Mouse (Mus musculus) splenic B cell, adult 2 months (primary cell): ENCODE data around the gene Tfip11.

Source experiments
- DNase-seq: peaks from one replicate; pipeline ENCODE4 v3.0.0-alpha.2; 2011; ENCODE audit warnings: low read depth, low spot score
- H3K27me3 ChIP-seq: 2 replicates; pipeline ENCODE4 v1.6.1; 2012; ENCODE audit warnings: mild to moderate bottlenecking, low read length, moderate library complexity, mixed read lengths; ENCODE audit not compliant: control insufficient read depth, poor library complexity, insufficient read depth, severe bottlenecking
- H3K36me3 ChIP-seq: 2 replicates; pipeline ENCODE4 v1.6.1; 2012; ENCODE audit warnings: mild to moderate bottlenecking, low read length, moderate library complexity, mixed read lengths; ENCODE audit not compliant: control insufficient read depth, poor library complexity, insufficient read depth, severe bottlenecking

Gene Tfip11

GRCm38 (mm10) chr5:112286608-112286983 lies 39.6 kb upstream of the Tfip11 start:
- Histone ChIP-seq H3K27me3 (no peaks in the 10 kb centered on the region), H3K36me3 (no peaks in the 10 kb centered on the region)
- peak; percentile 65 for DNase-seq

GRCm38 (mm10) chr5:112286984-112287641 lies 39.0 kb upstream of the Tfip11 start:
- H3K36me3 ChIP-seq = no peaks in the 10 kb centered on the region
- peak; percentile 90 for DNase-seq
- H3K27me3 ChIP-seq = no peaks in the 10 kb centered on the region

DNA sequence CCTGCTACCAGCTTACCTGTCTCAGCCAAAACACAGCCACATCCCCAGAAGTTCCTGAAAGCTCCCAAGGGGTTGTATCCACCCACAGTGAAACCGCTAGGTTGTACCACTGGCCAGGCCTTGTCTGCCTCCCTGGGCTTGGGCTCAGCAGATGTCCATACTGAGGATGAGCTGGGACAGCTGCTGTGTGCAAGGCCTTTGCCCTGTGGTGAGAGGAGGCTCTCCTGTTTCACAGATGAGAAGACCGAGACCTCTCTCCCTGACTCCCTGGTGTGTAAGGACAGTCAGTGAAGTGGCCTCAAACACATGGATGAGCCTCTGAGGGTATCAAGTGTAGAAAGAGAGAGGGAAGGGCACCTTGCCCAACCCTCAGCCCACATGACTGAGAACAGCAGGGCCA lies 38.5 kb upstream of the Tfip11 start:
- Histone ChIP-seq H3K27me3 (no peaks in the 10 kb centered on the region), H3K36me3 (no peaks in the 10 kb centered on the region)
- no peak for DNase-seq

GRCm38 (mm10) chr5:112288193-112289141 lies 37.7 kb upstream of the Tfip11 start:
- Histone ChIP-seq H3K27me3 (no peaks in the 10 kb centered on the region), H3K36me3 (no peaks in the 10 kb centered on the region)
- DNase-seq = no peak

- DNase-seq = no peak
- Histone ChIP-seq H3K36me3 (no peaks in the 10 kb centered on the region), H3K27me3 (no peaks in the 10 kb centered on the region)
Measured at GRCm38 (mm10) chr5:112289236-112289635, 36.9 kb upstream of the Tfip11 start.

DNA sequence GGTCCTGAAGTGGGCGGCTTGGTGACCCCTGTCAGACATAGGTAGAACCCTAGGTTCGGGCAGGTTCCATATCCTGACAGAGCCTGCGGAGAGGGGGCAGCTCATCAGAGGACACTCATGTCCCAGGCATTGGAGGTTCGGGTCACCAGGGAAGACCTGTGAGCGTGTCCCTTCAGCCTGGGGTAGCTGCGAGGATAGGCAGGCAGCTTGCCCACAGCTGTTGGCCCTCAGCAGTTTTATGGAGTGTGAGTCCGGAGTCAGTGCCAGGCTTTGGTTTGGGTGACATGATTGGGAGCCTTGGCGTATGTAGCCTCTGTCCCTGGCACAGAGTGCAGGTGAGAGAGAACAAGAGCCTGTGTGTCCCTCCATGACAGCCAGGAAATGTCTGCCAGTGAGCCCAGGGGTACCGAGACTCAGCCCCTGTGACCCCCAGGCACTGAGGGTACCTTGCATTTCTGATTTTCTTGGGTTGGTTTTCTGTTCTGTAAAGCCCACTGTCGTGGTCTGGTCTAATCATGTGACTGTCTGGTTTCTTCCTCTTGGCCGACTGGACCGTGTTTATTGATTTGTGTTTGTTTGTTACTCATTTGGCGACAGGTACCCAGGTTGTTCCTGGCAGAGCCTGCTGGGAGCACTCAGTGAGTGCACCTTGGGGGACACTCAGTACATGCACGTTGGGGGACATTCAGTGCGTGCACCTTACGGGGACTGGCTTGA lies 36.2 kb upstream of the Tfip11 start:
- no peaks in the 10 kb centered on the region for H3K36me3 ChIP-seq
- no peaks in the 10 kb centered on the region for H3K27me3 ChIP-seq
- no peak for DNase-seq

DNA sequence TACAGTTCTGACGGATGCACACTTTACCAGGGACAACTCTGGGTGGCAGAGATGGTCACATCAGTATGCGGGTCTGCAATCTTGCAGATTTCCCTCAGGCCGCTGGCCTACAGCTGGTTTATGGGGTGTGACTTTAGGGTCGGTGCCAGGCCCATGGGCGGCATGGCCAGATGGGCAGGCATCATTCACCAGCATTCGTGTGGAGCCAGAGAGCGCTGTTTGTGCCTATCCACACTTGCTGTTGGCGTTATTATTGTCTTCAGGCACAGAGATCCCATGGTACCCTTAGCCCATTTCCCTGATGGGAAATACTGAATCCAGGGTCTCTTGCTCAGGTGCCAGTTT lies 35.6 kb upstream of the Tfip11 start:
- DNase-seq = no peak
- H3K36me3 ChIP-seq = no peaks in the 10 kb centered on the region

GRCm38 (mm10) chr5:112291866-112292265 lies 34.3 kb upstream of the Tfip11 start:
- H3K27me3 ChIP-seq = no peaks in the 10 kb centered on the region
- peak; percentile 78 for DNase-seq
- no peaks in the 10 kb centered on the region for H3K36me3 ChIP-seq

More for the DNA sequence above, 35.6 kb upstream of the Tfip11 start:
- no peaks in the 10 kb centered on the region for H3K27me3 ChIP-seq

- peak; percentile 24 for DNase-seq
- Histone ChIP-seq H3K27me3 (no peaks in the 10 kb centered on the region), H3K36me3 (no peaks in the 10 kb centered on the region)
Measured at GRCm38 (mm10) chr5:112292343-112292980, 33.7 kb upstream of the Tfip11 start.

DNA sequence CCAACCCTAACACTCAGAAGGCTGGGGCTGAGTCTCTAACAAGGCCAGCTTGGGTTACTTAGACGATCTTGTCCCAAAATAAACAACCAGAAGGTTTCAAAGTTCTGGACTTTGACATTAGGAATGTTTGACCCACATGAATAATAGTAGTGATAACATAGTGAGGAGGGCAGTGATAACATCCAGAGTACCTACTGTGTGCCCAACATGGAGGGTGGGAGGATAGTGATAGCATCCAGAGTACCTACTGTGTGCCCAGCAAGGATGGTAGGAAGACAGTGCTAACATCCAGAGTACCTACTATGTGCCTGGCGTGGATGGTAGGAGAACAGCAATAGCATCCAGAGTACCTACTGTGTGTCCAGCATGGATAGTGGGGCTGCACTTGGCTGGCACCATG lies 32.4 kb upstream of the Tfip11 start:
- H3K27me3 ChIP-seq = no peaks in the 10 kb centered on the region
- DNase-seq = no peak
- no peaks in the 10 kb centered on the region for H3K36me3 ChIP-seq

- H3K27me3 ChIP-seq = no peaks in the 10 kb centered on the region
- DNase-seq = no peak
- no peaks in the 10 kb centered on the region for H3K36me3 ChIP-seq
Measured at GRCm38 (mm10) chr5:112294696-112295095, 31.5 kb upstream of the Tfip11 start.

DNA sequence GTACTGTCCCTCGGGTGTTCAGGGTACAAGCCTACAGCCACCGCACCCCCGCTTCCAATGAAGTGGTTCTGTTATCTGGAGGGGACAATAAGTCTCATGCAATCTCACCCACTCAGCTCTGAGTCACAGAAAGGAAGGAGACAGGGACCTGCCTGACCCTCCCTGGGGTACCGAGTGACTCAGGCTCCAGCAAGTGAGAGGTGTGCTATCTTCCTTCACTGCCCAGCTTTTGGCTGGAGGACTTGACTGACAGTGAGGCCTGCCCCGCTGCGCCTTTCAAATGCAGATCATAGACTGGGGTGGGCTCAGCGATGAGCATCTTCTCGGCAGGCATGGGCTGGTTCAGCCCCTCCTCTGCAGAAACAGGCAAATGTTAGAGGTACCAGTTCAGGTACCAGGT lies 31.0 kb upstream of the Tfip11 start:
- H3K27me3 ChIP-seq = no peaks in the 10 kb centered on the region
- no peak for DNase-seq

DNA sequence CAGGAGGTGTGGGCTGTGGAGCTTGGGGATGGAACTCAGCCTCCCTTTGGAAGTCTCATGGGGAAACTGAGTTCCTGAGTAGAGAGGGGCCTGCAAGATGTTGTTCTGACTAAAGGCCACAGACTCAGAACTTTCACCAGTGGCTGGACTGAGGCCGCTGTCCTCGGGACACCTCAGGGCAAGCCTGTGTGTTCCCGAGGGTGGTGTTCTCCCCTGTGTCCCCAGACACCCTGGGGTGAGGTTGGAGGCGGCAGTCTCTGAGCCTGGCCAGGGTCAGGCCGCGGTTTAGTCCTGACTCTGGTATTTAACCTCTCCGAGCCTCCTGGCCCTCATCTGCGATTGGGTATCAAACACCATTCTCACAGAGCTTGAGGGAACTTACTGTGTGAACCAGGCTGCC lies 30.6 kb upstream of the Tfip11 start:
- DNase-seq = no peak
- no peaks in the 10 kb centered on the region for H3K27me3 ChIP-seq
- H3K36me3 ChIP-seq = no peaks in the 10 kb centered on the region

More for the DNA sequence above, 31.0 kb upstream of the Tfip11 start:
- no peaks in the 10 kb centered on the region for H3K36me3 ChIP-seq

DNA sequence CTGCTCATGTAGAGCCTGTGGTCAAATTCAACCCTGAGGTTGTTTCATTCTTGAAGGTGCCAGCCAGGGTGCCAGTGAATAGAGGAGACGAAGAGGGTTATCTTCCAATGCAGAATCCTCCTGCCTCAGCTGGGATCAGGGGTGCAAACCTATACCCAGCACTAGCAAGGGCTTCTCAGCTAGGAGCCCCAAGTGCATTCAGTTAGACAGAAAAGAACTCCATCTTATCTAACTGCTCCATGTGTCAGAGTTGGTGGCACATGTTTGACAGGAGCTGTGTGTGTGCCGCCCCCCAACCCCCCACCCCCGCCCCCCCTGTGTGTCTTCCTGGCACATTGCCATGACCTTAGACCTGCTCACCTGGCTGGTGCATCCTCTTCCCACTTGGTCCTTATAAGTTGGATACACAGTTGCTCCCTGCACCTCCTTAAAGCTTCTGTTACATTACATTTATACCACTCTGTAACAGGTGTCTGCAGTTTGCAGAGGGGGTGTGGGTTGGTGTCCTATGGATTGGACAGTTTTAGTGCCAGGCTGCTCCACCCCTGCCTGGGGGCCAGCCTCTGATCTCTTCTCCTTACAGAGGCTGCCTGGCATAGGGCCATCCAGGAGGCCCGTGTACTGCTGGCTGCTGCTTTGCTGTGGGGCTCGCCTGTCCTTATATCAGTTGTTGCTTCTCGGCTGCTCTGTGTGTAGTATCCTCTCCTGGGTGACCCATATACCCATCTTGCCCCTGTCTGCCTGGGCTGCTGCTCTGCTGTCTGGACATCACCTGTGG lies 29.6 kb upstream of the Tfip11 start:
- no peaks in the 10 kb centered on the region for H3K27me3 ChIP-seq
- no peaks in the 10 kb centered on the region for H3K36me3 ChIP-seq
- no peak for DNase-seq
